Mouse (Mus musculus) embryonic facial prominence, embryonic 14.5 days (tissue): ENCODE data around the gene Nfia. TPM values are rescaled to one million over a fixed set of nuclear protein-coding genes. Genes with fewer than 3 reads are reported as not detected.
A peak's percentile ranks its signal among the peaks of the same experiment; 100 is the strongest.

ENCODE experiments used
- ATAC-seq: fragments of 200-750 bp; cut with Nextera tagmentation; 2 replicates; pipeline ENCODE4 v1.8.0; 2017; ENCODE audit warnings: low read depth, moderate number of reproducible peaks, moderate TSS enrichment
- DNase-seq: peaks from one replicate; pipeline ENCODE4 v3.0.0-alpha.2; 2015; ENCODE audit warnings: low spot score
- H3K27ac ChIP-seq: fragments of 300-500 bp; sonication (generic); replicated peaks from 2 replicates; pipeline ENCODE4 v1.5.1; 2014; ENCODE audit warnings: low read depth, mild to moderate bottlenecking, low read length, moderate library complexity
- H3K27me3 ChIP-seq: fragments of 300-500 bp; sonication (generic); replicated peaks from 2 replicates; pipeline ENCODE4 v1.6.1; 2014; ENCODE audit warnings: low read length; ENCODE audit not compliant: control insufficient read depth, insufficient read depth
- H3K36me3 ChIP-seq: fragments of 300-500 bp; sonication (generic); 2 replicates; pipeline ENCODE4 v1.6.1; 2014; ENCODE audit warnings: low read length, mixed read lengths; ENCODE audit not compliant: control insufficient read depth, insufficient read depth
- H3K4me1 ChIP-seq: fragments of 300-500 bp; sonication (generic); 2 replicates; pipeline ENCODE4 v1.6.1; 2014; ENCODE audit warnings: antibody characterized with exemption, low read length; ENCODE audit not compliant: control insufficient read depth, insufficient read depth
- H3K4me2 ChIP-seq: fragments of 300-500 bp; sonication (generic); 2 replicates; pipeline ENCODE4 v1.6.1; 2014; ENCODE audit warnings: low read depth, mild to moderate bottlenecking, low read length, moderate library complexity, mixed read lengths
- H3K4me3 ChIP-seq: fragments of 300-500 bp; sonication (generic); 2 replicates; pipeline ENCODE4 v1.5.1; 2014; ENCODE audit warnings: low read depth, mild to moderate bottlenecking, low read length
- H3K9ac ChIP-seq: fragments of 300-500 bp; sonication (generic); 2 replicates; pipeline ENCODE4 v1.6.1; 2014; ENCODE audit warnings: low read depth, mild to moderate bottlenecking, low read length, moderate library complexity, mixed read lengths
- H3K9me3 ChIP-seq: fragments of 300-500 bp; sonication (generic); 2 replicates; pipeline ENCODE4 v1.6.1; 2016; ENCODE audit warnings: low read length; ENCODE audit not compliant: control insufficient read depth
- WGBS: fragments of 180-500 bp; shearing (Covaris S2); extraction: QIAGEN DNeasy Blood & Tissue Kit; methylation state at CpG from one replicate; pipeline ENCODE4 v1.1.7; 2014; 5-methylcytosine and 5-hydroxymethylcytosine counted together
- polyA plus RNA-seq: library from polyadenylated mRNA; unstranded; fragments of >200 nt; fragmentation: Nextera tagmentation; extraction: Ambion mirVana; gene quantifications from 2 replicates; pipeline ENCODE4 v1.2.1, GENCODE M21; 2014

Gene Nfia
- polyA plus RNA-seq, 1 experiment from 2014 or later = 61.7 TPM

DNA sequence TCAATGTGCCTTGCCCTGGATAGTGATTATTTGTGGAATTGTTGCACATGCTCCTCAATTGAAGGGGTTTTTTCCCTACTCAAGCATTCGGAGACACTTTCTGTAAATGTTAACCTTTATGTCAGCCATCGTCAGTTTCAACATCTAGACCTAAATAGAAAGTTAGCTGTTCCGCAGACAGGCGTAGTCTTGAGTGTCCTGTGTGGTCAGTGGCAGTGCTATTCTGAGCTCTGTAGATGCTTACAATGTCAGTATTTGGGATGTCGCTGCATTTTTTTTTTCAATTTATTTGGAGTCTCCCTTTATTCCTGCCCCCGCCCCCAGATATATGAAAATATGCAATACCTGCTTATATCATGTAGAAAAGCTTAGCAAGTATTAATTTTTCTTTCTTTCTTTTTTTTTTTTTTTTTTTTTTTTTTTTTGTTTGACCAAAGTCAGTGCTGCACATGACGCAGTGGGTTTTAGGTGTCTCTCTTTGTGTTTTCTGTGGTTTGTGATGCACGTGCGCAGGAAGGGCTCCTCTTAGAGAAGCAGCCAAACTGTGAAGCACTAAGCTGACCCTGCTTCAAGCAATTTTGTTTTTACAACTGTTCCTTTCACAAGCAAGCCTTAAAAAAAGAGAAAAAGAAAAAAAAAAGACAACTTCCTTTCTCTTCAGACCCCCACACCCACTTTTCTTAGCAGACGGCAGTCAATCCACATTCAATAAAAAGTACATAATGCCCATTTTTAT is 340.9 kb downstream of the Nfia start:
- Histone ChIP-seq H3K36me3 (0 out of 2 replicates have a peak, but pooled peaks cover 6% of the 10 kb centered on the region), H3K27ac (no peak overlapping the region), H3K9me3 (no peaks in the 10 kb centered on the region), H3K4me1 (peaks cover 6% of the 10 kb centered on the region), H3K27me3 (no peaks in the 10 kb centered on the region), H3K4me3 (no peak overlapping the region), H3K9ac (no peak overlapping the region), H3K4me2 (no peak overlapping the region)
- DNase-seq (no peak), ATAC-seq (no peak)
- 71% methylated on average over 10 of the region's 10 CpGs for WGBS

GRCm38 (mm10) chr4:98114966-98115365 is 342.4 kb downstream of the Nfia start:
- Histone ChIP-seq H3K36me3 (0 out of 2 replicates have a peak, but pooled peaks cover 6% of the 10 kb centered on the region), H3K27ac (no peak overlapping the region), H3K4me2 (no peak overlapping the region), H3K9ac (no peak overlapping the region), H3K27me3 (no peaks in the 10 kb centered on the region), H3K9me3 (no peaks in the 10 kb centered on the region), H3K4me3 (no peak overlapping the region), H3K4me1 (no peaks in the 10 kb centered on the region; the same call in 1 of the 2 replicates)
- WGBS = 67% methylated on average over 2 of the region's 2 CpGs
- no peak for ATAC-seq
- DNase-seq = no peak

DNA sequence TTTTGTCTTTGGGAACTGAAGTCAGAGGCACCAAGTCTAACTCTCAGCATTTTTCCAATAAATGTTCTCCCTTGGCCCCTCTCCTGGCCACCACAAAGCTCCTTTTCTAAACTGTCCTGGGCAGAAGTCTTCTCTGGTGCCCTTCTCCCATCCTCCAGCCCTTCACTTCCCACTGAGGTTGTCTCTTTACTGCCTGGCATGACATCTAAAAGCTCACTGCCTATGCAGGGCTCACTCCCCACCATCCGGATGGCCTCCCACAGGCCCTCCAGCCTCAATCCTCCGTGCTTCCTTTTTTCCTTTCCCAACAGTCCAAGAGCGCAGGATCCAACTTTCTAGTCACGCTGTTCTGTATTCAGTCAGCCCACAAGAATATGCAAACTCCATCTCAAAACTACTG is 342.9 kb downstream of the Nfia start:
- DNase-seq (no peak), ATAC-seq (no peak)
- Histone ChIP-seq H3K9ac (no peak overlapping the region), H3K4me2 (no peak overlapping the region), H3K36me3 (0 out of 2 replicates have a peak, but pooled peaks cover 6% of the 10 kb centered on the region), H3K4me1 (no peaks in the 10 kb centered on the region; the same call in 1 of the 2 replicates), H3K27ac (no peak overlapping the region), H3K9me3 (no peaks in the 10 kb centered on the region), H3K4me3 (no peak overlapping the region), H3K27me3 (no peaks in the 10 kb centered on the region)
- WGBS = 81% methylated on average over 4 of the region's 4 CpGs

- 0 out of 2 replicates have a peak, but pooled peaks cover 6% of the 10 kb centered on the region for H3K36me3 ChIP-seq
- no peak overlapping the region for H3K4me2 ChIP-seq
- H3K4me3 ChIP-seq = no peak overlapping the region
- no peaks in the 10 kb centered on the region; the same call in 1 of the 2 replicates for H3K4me1 ChIP-seq
- no peaks in the 10 kb centered on the region for H3K9me3 ChIP-seq
- no peaks in the 10 kb centered on the region for H3K27me3 ChIP-seq
- no peak overlapping the region for H3K9ac ChIP-seq
- no peak overlapping the region for H3K27ac ChIP-seq
- WGBS = 85% methylated on average over 7 of the region's 7 CpGs
- ATAC-seq (no peak), DNase-seq (no peak)
Observed at GRCm38 (mm10) chr4:98116046-98116445, 343.5 kb downstream of the Nfia start.

GRCm38 (mm10) chr4:98118126-98118525 is 345.6 kb downstream of the Nfia start:
- no peak overlapping the region for H3K4me2 ChIP-seq
- DNase-seq (no peak), ATAC-seq (no peak)
- H3K9me3 ChIP-seq = no peaks in the 10 kb centered on the region
- H3K27ac ChIP-seq = no peak overlapping the region
- H3K4me3 ChIP-seq = no peak overlapping the region
- no peaks in the 10 kb centered on the region for H3K36me3 ChIP-seq
- H3K27me3 ChIP-seq = no peaks in the 10 kb centered on the region
- no peak overlapping the region for H3K9ac ChIP-seq
- H3K4me1 ChIP-seq = no peaks in the 10 kb centered on the region; the same call in 1 of the 2 replicates
- 70% methylated on average over 3 of the region's 3 CpGs for WGBS

GRCm38 (mm10) chr4:98118761-98119675 is 346.5 kb downstream of the Nfia start:
- WGBS = 77% methylated on average over 10 of the region's 10 CpGs
- H3K4me3 ChIP-seq = no peak overlapping the region
- H3K9ac ChIP-seq = no peak overlapping the region
- H3K27ac ChIP-seq = no peak overlapping the region
- DNase-seq (no peak), ATAC-seq (peak; percentile 50; the same call in 1 of the 2 replicates)
- H3K27me3 ChIP-seq = no peaks in the 10 kb centered on the region
- H3K4me1 ChIP-seq = no peaks in the 10 kb centered on the region; the same call in 1 of the 2 replicates
- H3K36me3 ChIP-seq = no peaks in the 10 kb centered on the region
- H3K4me2 ChIP-seq = no peak overlapping the region
- no peaks in the 10 kb centered on the region for H3K9me3 ChIP-seq

GRCm38 (mm10) chr4:98119949-98120531 is 347.5 kb downstream of the Nfia start:
- Histone ChIP-seq H3K9ac (no peak overlapping the region), H3K27ac (no peak overlapping the region), H3K9me3 (no peaks in the 10 kb centered on the region), H3K36me3 (no peaks in the 10 kb centered on the region), H3K4me2 (no peak overlapping the region), H3K4me1 (no peaks in the 10 kb centered on the region; the same call in 1 of the 2 replicates), H3K4me3 (no peak overlapping the region), H3K27me3 (no peaks in the 10 kb centered on the region)
- DNase-seq = no peak
- 73% methylated on average over 3 of the region's 3 CpGs for WGBS
- ATAC-seq = no peak

DNA sequence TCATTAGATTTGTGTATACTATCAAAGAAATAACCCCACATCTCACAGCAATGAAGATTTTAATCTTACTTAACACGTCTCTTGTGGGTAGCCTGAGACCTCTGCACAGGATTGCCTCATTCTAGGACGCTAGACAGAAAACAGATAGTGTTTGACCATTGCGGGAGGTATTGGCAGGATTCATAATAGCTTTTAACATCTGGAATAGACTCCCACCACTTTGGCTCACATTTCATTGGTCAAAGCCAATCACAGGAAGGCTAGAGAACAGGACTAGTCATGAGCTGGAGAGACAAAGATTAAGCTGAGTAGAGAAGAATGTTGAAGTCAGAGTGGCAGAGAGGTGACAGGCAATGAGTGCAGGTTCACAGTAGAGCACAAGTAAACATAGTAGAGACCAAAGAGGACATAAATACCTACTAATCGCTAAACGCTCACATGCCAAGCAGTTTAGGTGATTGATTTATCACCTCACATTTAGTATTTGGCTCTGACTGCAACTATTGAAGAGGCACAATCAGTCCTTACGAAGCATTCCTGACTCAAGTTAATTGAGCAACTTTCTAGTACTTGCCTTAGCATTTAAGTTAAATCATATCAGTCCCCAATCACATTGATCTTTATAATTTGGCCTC is 348.3 kb downstream of the Nfia start:
- 76% methylated on average over 6 of the region's 6 CpGs for WGBS
- ATAC-seq (no peak), DNase-seq (no peak)

More for the DNA sequence above, 348.3 kb downstream of the Nfia start:
- H3K4me1 ChIP-seq = no peaks in the 10 kb centered on the region; the same call in 1 of the 2 replicates
- H3K4me2 ChIP-seq = no peak overlapping the region
- H3K9ac ChIP-seq = no peak overlapping the region
- no peaks in the 10 kb centered on the region for H3K27me3 ChIP-seq
- no peaks in the 10 kb centered on the region for H3K36me3 ChIP-seq
- H3K27ac ChIP-seq = no peak overlapping the region
- no peak overlapping the region for H3K4me3 ChIP-seq
- no peaks in the 10 kb centered on the region for H3K9me3 ChIP-seq
